Mouse (Mus musculus): ENCODE measurements around the gene Gapvd1. TPM values are rescaled to one million over a fixed set of nuclear protein-coding genes. Genes with fewer than 3 reads are reported as not detected.

Gapvd1 gene
- polyA plus RNA-seq, 1 experiment from 2014 or later: 92.2 TPM

GRCm38 (mm10) chr2:34774493-34774892 is 19.5 kb upstream of the Gapvd1 start:
- Histone ChIP-seq H3K9ac (ENCODE audit: low read depth, low read length) (0 out of 2 replicates have a peak overlapping the region, but pooled peaks have one; percentile 23), H3K4me2 (replicated peaks; ENCODE audit: low read depth, low read length) (peak overlapping the region; percentile 81), H3K9me3 (ENCODE audit: control insufficient read depth, low read length) (no peaks in the 10 kb centered on the region), H3K4me1 (ENCODE audit: control insufficient read depth, insufficient read depth, low read length) (peaks cover 41% of the 10 kb centered on the region), H3K27me3 (ENCODE audit: control insufficient read depth, insufficient read depth, low read length) (no peaks in the 10 kb centered on the region), H3K27ac (ENCODE audit: low read depth, low read length) (no peak overlapping the region), H3K4me3 (ENCODE audit: low read length) (peak overlapping the region; percentile 99), H3K36me3 (ENCODE audit: control insufficient read depth, insufficient read depth, low read length) (peaks cover 70% of the 10 kb centered on the region)
- WGBS: 85% methylated on average over 6 of the region's 6 CpGs
- ATAC-seq (ENCODE audit: low FRiP score, low TSS enrichment): no peak

GRCm38 (mm10) chr2:34773673-34774072 is 18.6 kb upstream of the Gapvd1 start:
- peaks cover 61% of the 10 kb centered on the region for H3K36me3 ChIP-seq (ENCODE audit: control insufficient read depth, insufficient read depth, low read length)
- H3K4me3 ChIP-seq (ENCODE audit: low read length): peak overlapping the region; percentile 99
- 86% methylated on average over 4 of the region's 4 CpGs for WGBS
- H3K27ac ChIP-seq (ENCODE audit: low read depth, low read length): no peak overlapping the region
- peak overlapping the region; percentile 81 for H3K4me2 ChIP-seq (replicated peaks; ENCODE audit: low read depth, low read length)
- no peaks in the 10 kb centered on the region for H3K9me3 ChIP-seq (ENCODE audit: control insufficient read depth, low read length)
- ATAC-seq (ENCODE audit: low FRiP score, low TSS enrichment): no peak
- peaks cover 41% of the 10 kb centered on the region for H3K4me1 ChIP-seq (ENCODE audit: control insufficient read depth, insufficient read depth, low read length)
- H3K9ac ChIP-seq (ENCODE audit: low read depth, low read length): peak overlapping the region; percentile 23; the same call in 1 of the 2 replicates
- H3K27me3 ChIP-seq (ENCODE audit: control insufficient read depth, insufficient read depth, low read length): no peaks in the 10 kb centered on the region

GRCm38 (mm10) chr2:34772252-34773235 is 17.5 kb upstream of the Gapvd1 start:
- peaks cover 50% of the 10 kb centered on the region for H3K36me3 ChIP-seq (ENCODE audit: control insufficient read depth, insufficient read depth, low read length)
- peak overlapping the region; percentile 81 for H3K4me2 ChIP-seq (replicated peaks; ENCODE audit: low read depth, low read length)
- no peak for ATAC-seq (ENCODE audit: low FRiP score, low TSS enrichment)
- H3K27ac ChIP-seq (ENCODE audit: low read depth, low read length): peak overlapping the region; percentile 90
- peaks cover 40% of the 10 kb centered on the region for H3K4me1 ChIP-seq (ENCODE audit: control insufficient read depth, insufficient read depth, low read length)
- H3K9me3 ChIP-seq (ENCODE audit: control insufficient read depth, low read length): no peaks in the 10 kb centered on the region
- peak overlapping the region; percentile 99 for H3K4me3 ChIP-seq (ENCODE audit: low read length)
- no peaks in the 10 kb centered on the region for H3K27me3 ChIP-seq (ENCODE audit: control insufficient read depth, insufficient read depth, low read length)
- 4% methylated on average over 50 of the region's 50 CpGs for WGBS
- H3K9ac ChIP-seq (ENCODE audit: low read depth, low read length): peak overlapping the region; percentile 99

GRCm38 (mm10) chr2:34771368-34772226 is 16.6 kb upstream of the Gapvd1 start, which contains the start of gene Hspa5:
Hspa5 (plus strand) TSS chr2:34771970.
- WGBS: under 1% methylated on average over 60 of the region's 60 CpGs
- Histone ChIP-seq H3K9ac (ENCODE audit: low read depth, low read length) (peak within 1 kb of the TSS; percentile 99), H3K36me3 (ENCODE audit: control insufficient read depth, insufficient read depth, low read length) (peaks cover 41% of the 10 kb centered on the region), H3K4me3 (ENCODE audit: low read length) (peak within 1 kb of the TSS; percentile 99), H3K4me1 (ENCODE audit: control insufficient read depth, insufficient read depth, low read length) (peaks cover 33% of the 10 kb centered on the region), H3K4me2 (replicated peaks; ENCODE audit: low read depth, low read length) (peak within 1 kb of the TSS; percentile 81), H3K27me3 (ENCODE audit: control insufficient read depth, insufficient read depth, low read length) (no peaks in the 10 kb centered on the region), H3K27ac (ENCODE audit: low read depth, low read length) (peak within 1 kb of the TSS; percentile 92), H3K9me3 (ENCODE audit: control insufficient read depth, low read length) (no peaks in the 10 kb centered on the region)
- ATAC-seq (ENCODE audit: low FRiP score, low TSS enrichment): peak; percentile 99

- peak overlapping the region; percentile 92 for H3K27ac ChIP-seq (ENCODE audit: low read depth, low read length)
- peaks cover 29% of the 10 kb centered on the region for H3K4me1 ChIP-seq (ENCODE audit: control insufficient read depth, insufficient read depth, low read length)
- H3K27me3 ChIP-seq (ENCODE audit: control insufficient read depth, insufficient read depth, low read length): no peaks in the 10 kb centered on the region
- ATAC-seq (ENCODE audit: low FRiP score, low TSS enrichment): no peak
- 4% methylated on average over 6 of the region's 6 CpGs for WGBS
- H3K36me3 ChIP-seq (ENCODE audit: control insufficient read depth, insufficient read depth, low read length): peaks cover 34% of the 10 kb centered on the region
- H3K4me2 ChIP-seq (replicated peaks; ENCODE audit: low read depth, low read length): peak overlapping the region; percentile 48
- no peaks in the 10 kb centered on the region for H3K9me3 ChIP-seq (ENCODE audit: control insufficient read depth, low read length)
- peak overlapping the region; percentile 83 for H3K4me3 ChIP-seq (ENCODE audit: low read length)
- H3K9ac ChIP-seq (ENCODE audit: low read depth, low read length): peak overlapping the region; percentile 92
These were observed 15.9 kb upstream of the Gapvd1 start for GRCm38 (mm10) chr2:34770951-34771350.

GRCm38 (mm10) chr2:34770049-34770448 is 15.0 kb upstream of the Gapvd1 start:
- H3K4me2 ChIP-seq (replicated peaks; ENCODE audit: low read depth, low read length): peak overlapping the region; percentile 48
- no peak overlapping the region for H3K4me3 ChIP-seq (ENCODE audit: low read length)
- 87% methylated on average over 2 of the region's 2 CpGs for WGBS

GRCm38 (mm10) chr2:34764801-34765200 is 9.8 kb upstream of the Gapvd1 start:
- no peak for ATAC-seq (ENCODE audit: low FRiP score, low TSS enrichment)
- no peak overlapping the region for H3K27ac ChIP-seq (ENCODE audit: low read depth, low read length)
- WGBS: 78% methylated on average over 12 of the region's 12 CpGs
- H3K4me3 ChIP-seq (ENCODE audit: low read length): no peak overlapping the region
- H3K9me3 ChIP-seq (ENCODE audit: control insufficient read depth, low read length): no peaks in the 10 kb centered on the region
- no peaks in the 10 kb centered on the region for H3K27me3 ChIP-seq (ENCODE audit: control insufficient read depth, insufficient read depth, low read length)
- H3K4me1 ChIP-seq (ENCODE audit: control insufficient read depth, insufficient read depth, low read length): no peaks in the 10 kb centered on the region
- H3K9ac ChIP-seq (ENCODE audit: low read depth, low read length): no peak overlapping the region
- no peak overlapping the region for H3K4me2 ChIP-seq (replicated peaks; ENCODE audit: low read depth, low read length)
- H3K36me3 ChIP-seq (ENCODE audit: control insufficient read depth, insufficient read depth, low read length): no peaks in the 10 kb centered on the region

More at GRCm38 (mm10) chr2:34770049-34770448, 15.0 kb upstream of the Gapvd1 start:
- peaks cover 20% of the 10 kb centered on the region for H3K4me1 ChIP-seq (ENCODE audit: control insufficient read depth, insufficient read depth, low read length)
- no peak overlapping the region for H3K9ac ChIP-seq (ENCODE audit: low read depth, low read length)
- H3K36me3 ChIP-seq (ENCODE audit: control insufficient read depth, insufficient read depth, low read length): peaks cover 25% of the 10 kb centered on the region
- no peaks in the 10 kb centered on the region for H3K27me3 ChIP-seq (ENCODE audit: control insufficient read depth, insufficient read depth, low read length)
- ATAC-seq (ENCODE audit: low FRiP score, low TSS enrichment): no peak
- no peaks in the 10 kb centered on the region for H3K9me3 ChIP-seq (ENCODE audit: control insufficient read depth, low read length)
- no peak overlapping the region for H3K27ac ChIP-seq (ENCODE audit: low read depth, low read length)

GRCm38 (mm10) chr2:34762872-34763271 is 7.8 kb upstream of the Gapvd1 start:
- no peaks in the 10 kb centered on the region for H3K9me3 ChIP-seq (ENCODE audit: control insufficient read depth, low read length)
- 67% methylated on average over 2 of the region's 2 CpGs for WGBS
- no peak overlapping the region for H3K27ac ChIP-seq (ENCODE audit: low read depth, low read length)
- no peak for ATAC-seq (ENCODE audit: low FRiP score, low TSS enrichment)
- no peak overlapping the region for H3K4me3 ChIP-seq (ENCODE audit: low read length)
- H3K9ac ChIP-seq (ENCODE audit: low read depth, low read length): no peak overlapping the region
- no peaks in the 10 kb centered on the region for H3K36me3 ChIP-seq (ENCODE audit: control insufficient read depth, insufficient read depth, low read length)
- H3K27me3 ChIP-seq (ENCODE audit: control insufficient read depth, insufficient read depth, low read length): no peaks in the 10 kb centered on the region
- H3K4me1 ChIP-seq (ENCODE audit: control insufficient read depth, insufficient read depth, low read length): no peaks in the 10 kb centered on the region
- H3K4me2 ChIP-seq (replicated peaks; ENCODE audit: low read depth, low read length): no peak overlapping the region
